Mouse (Mus musculus) cerebellum, postnatal 10 days (tissue): Measurements from ENCODE around the gene Gpm6a.

ENCODE experiments used
- DNase-seq, 2 experiments: peaks; one replicate each; pipeline ENCODE4 v3.0.0; 2021; ENCODE audit warnings: mixed read lengths in 2 of 2

Gene Gpm6a

GRCm38 (mm10) chr8:55012228-55012627 is 57.6 kb downstream of the Gpm6a start:
- DNase-seq: no peak

GRCm38 (mm10) chr8:55017071-55017470 is 62.4 kb downstream of the Gpm6a start:
- no peak for DNase-seq

GRCm38 (mm10) chr8:55025851-55026660 is 71.4 kb downstream of the Gpm6a start:
- DNase-seq: peak; percentile 25 to 54

- DNase-seq: peak; percentile 68
Measured at GRCm38 (mm10) chr8:55026661-55027000, 72.0 kb downstream of the Gpm6a start.

GRCm38 (mm10) chr8:55028371-55028770 is 73.7 kb downstream of the Gpm6a start:
- DNase-seq: no peak

GRCm38 (mm10) chr8:55031099-55031498 is 76.5 kb downstream of the Gpm6a start:
- DNase-seq: no peak

GRCm38 (mm10) chr8:55034309-55034708 is 79.7 kb downstream of the Gpm6a start:
- DNase-seq: peak; percentile 98

GRCm38 (mm10) chr8:55035416-55035815 is 80.8 kb downstream of the Gpm6a start:
- DNase-seq: peak in 1 of 2 experiments; percentile 45

- DNase-seq: peak; percentile 93 to 95
Measured at GRCm38 (mm10) chr8:55042955-55043354, 88.3 kb downstream of the Gpm6a start.

- DNase-seq: peak; percentile 64 to 80
Measured at GRCm38 (mm10) chr8:55048396-55048795, 93.8 kb downstream of the Gpm6a start.

GRCm38 (mm10) chr8:55049979-55050378 is 95.3 kb downstream of the Gpm6a start:
- peak; percentile 50 to 62 for DNase-seq

GRCm38 (mm10) chr8:55068811-55069210 is 114.2 kb downstream of the Gpm6a start:
- DNase-seq: peak; percentile 50 to 79

- DNase-seq: peak; percentile 52 to 57
Measured at GRCm38 (mm10) chr8:55073481-55073880, 118.8 kb downstream of the Gpm6a start.

- no peak for DNase-seq
Measured at GRCm38 (mm10) chr8:55102195-55102594, 147.6 kb downstream of the Gpm6a start.

GRCm38 (mm10) chr8:55103065-55103464 is 148.4 kb downstream of the Gpm6a start:
- no peak for DNase-seq

- peak; percentile 7 to 53 for DNase-seq
Measured at GRCm38 (mm10) chr8:55103891-55104481, 149.3 kb downstream of the Gpm6a start.
